15 mouse cellular contexts compared by ENCODE assay signal in the genomic region with DNA sequence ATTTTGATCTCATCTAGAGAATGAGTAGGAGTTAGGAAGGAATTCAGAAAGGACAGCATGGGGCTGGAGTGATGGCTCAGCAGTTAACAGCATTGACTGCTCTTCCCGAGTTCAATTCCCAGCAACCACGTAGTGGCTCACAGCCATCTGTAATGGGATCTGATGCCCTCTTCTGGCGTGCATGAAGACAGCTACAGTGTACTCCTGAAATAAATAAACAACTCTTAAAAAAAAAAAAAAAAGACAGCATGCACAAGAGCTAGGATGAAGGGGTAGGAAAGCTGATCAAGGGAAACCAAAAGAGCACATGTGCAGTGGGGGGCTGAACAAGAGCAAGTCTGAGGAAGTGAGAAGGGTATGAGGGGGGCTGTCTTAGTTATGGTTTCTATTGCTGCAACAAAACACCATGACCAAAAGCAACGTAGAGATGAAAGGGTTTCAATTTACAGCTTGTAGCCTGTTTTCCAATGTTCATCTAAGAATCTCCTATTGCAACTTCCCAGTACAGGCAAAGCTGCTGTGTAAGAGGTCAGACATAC.
DNase-seq lines count a peak whose midpoint lies in the region; ATAC-seq and TF ChIP-seq lines count a peak whose summit lies in the region.
"Had no signal": no experiment of that assay in that cellular context is flagged by ENCODE, and none has a peak within 500 bp of the region (broad histone marks: within the 10 kb centered on the region; RNA-seq: fewer than 3 reads in every experiment).

No protein-coding gene starts in this region.

- WGBS in heart, adult 2 months = 62% methylated on average over 4 of the region's 4 CpGs
- WGBS in heart, embryonic 12.5 days = 51% methylated on average over 4 of the region's 4 CpGs
- whole genome bisulfite sequencing in lung, embryonic 14.5 days = 48% methylated on average over 4 of the region's 4 CpGs
- WGBS in hindbrain, embryonic 11.5 days = 56% methylated on average over 4 of the region's 4 CpGs

- no peak overlapping the region for H3K9ac ChIP-seq in heart, adult 2 months (ENCODE audit: low read depth, low read length)
- no peak overlapping the region for H3K9ac ChIP-seq in heart, embryonic 12.5 days
- H3K9ac ChIP-seq in lung, embryonic 14.5 days = no peak overlapping the region
- H3K9ac ChIP-seq in MEL (ENCODE audit: control insufficient read depth, low read depth, low read length, poor library complexity, severe bottlenecking) = no peak overlapping the region
- H3K9ac ChIP-seq in hindbrain, embryonic 11.5 days (ENCODE audit: low read depth, low read length) = no peak overlapping the region
- H3K9ac ChIP-seq: forebrain, embryonic 15.5 days; hindbrain, embryonic 15.5 days had no signal

- H3K79me2 ChIP-seq in heart, adult 2 months (replicated peaks; ENCODE audit: control insufficient read depth, insufficient read depth, low read length) = no peaks in the 10 kb centered on the region
- H3K79me2 ChIP-seq in MEL (ENCODE audit: control insufficient read depth, insufficient read depth, low read length, poor library complexity) = no peaks in the 10 kb centered on the region

- H3K27me3 ChIP-seq in heart, adult 2 months (ENCODE audit: control insufficient read depth, insufficient read depth, low read length) = no peaks in the 10 kb centered on the region
- peaks cover 11% of the 10 kb centered on the region; the same call in 1 of the 2 replicates for H3K27me3 ChIP-seq in heart, embryonic 12.5 days (replicated peaks)
- no peaks in the 10 kb centered on the region for H3K27me3 ChIP-seq in lung, embryonic 14.5 days (ENCODE audit: insufficient read depth, low read length)
- no peaks in the 10 kb centered on the region for H3K27me3 ChIP-seq in MEL (ENCODE audit: control insufficient read depth in 1 of 2, insufficient read depth in 2 of 2, low read length in 2 of 2)
- no peaks in the 10 kb centered on the region for H3K27me3 ChIP-seq in splenic B cell, adult 2 months (ENCODE audit: control insufficient read depth, insufficient read depth, low read length, poor library complexity, severe bottlenecking)
- H3K27me3 ChIP-seq in hindbrain, embryonic 11.5 days (ENCODE audit: control insufficient read depth, insufficient read depth, low read length) = no peaks in the 10 kb centered on the region
- H3K27me3 ChIP-seq: forebrain, embryonic 15.5 days; hindbrain, embryonic 15.5 days had no signal

- TF ChIP-seq RAD21 in MEL (IDR thresholded peaks at IDR 0.05; ENCODE audit: low read depth, low read length) = no peak; the same call in 1 of the 2 replicates

- no peak overlapping the region for H3K4me2 ChIP-seq in heart, embryonic 12.5 days
- H3K4me2 ChIP-seq in lung, embryonic 14.5 days = no peak overlapping the region
- H3K4me2 ChIP-seq in hindbrain, embryonic 11.5 days (replicated peaks; ENCODE audit: low read depth, low read length) = no peak overlapping the region
- H3K4me2 ChIP-seq: forebrain, embryonic 15.5 days; hindbrain, embryonic 15.5 days had no signal

- no peak overlapping the region for H3K27ac ChIP-seq in heart, adult 2 months
- no peak overlapping the region for H3K27ac ChIP-seq in heart, embryonic 12.5 days (ENCODE audit: poor library complexity, severe bottlenecking)
- no peak overlapping the region for H3K27ac ChIP-seq in lung, embryonic 14.5 days (ENCODE audit: low read depth)
- no peak overlapping the region for H3K27ac ChIP-seq in MEL (ENCODE audit: control insufficient read depth, low read depth, low read length)
- H3K27ac ChIP-seq in hindbrain, embryonic 11.5 days (ENCODE audit: low read depth, low read length) = no peak overlapping the region
- H3K27ac ChIP-seq: forebrain, embryonic 15.5 days; hindbrain, embryonic 15.5 days had no signal

- H3K36me3 ChIP-seq in heart, adult 2 months (ENCODE audit: control insufficient read depth, insufficient read depth, low read length) = no peaks in the 10 kb centered on the region
- no peaks in the 10 kb centered on the region for H3K36me3 ChIP-seq in heart, embryonic 12.5 days
- H3K36me3 ChIP-seq in lung, embryonic 14.5 days (ENCODE audit: insufficient read depth) = no peaks in the 10 kb centered on the region
- peaks cover 0 to 11% of the 10 kb centered on the region in 2 experiments; a peak in 2 of 4 replicates for H3K36me3 ChIP-seq in MEL (ENCODE audit: control insufficient read depth in 1 of 2, insufficient read depth in 2 of 2, low read length in 2 of 2)
- H3K36me3 ChIP-seq in splenic B cell, adult 2 months (ENCODE audit: control insufficient read depth, insufficient read depth, low read length, poor library complexity, severe bottlenecking) = no peaks in the 10 kb centered on the region
- no peaks in the 10 kb centered on the region for H3K36me3 ChIP-seq in hindbrain, embryonic 11.5 days (ENCODE audit: control insufficient read depth, insufficient read depth, low read length)
- H3K36me3 ChIP-seq: hindbrain, embryonic 15.5 days had no signal

- TF ChIP-seq POLR2A in heart, adult 2 months (IDR thresholded peaks at IDR 0.05; ENCODE audit: insufficient read depth, low read depth, low read length) = no peak
- TF ChIP-seq POLR2A in MEL (IDR thresholded peaks at IDR 0.05; ENCODE audit: control insufficient read depth in 1 of 2, insufficient read depth in 1 of 2, low read depth in 1 of 2, low read length in 2 of 2, poor library complexity in 1 of 2) = no peak

- DNase-seq in heart, adult 2 months = no peak
- DNase-seq in lung, embryonic 14.5 days = no peak
- no peak for DNase-seq in lung, postnatal 25 days (ENCODE audit: low spot score)
- no peak for DNase-seq in MEL (ENCODE audit: low read depth, low spot score)
- DNase-seq in splenic B cell, adult 2 months (ENCODE audit: low read depth, low spot score) = peak; percentile 52
- no peak for DNase-seq in hindbrain, embryonic 11.5 days (ENCODE audit: low spot score)
- DNase-seq: cerebellum, adult 18-20 months; kidney, adult 2 months; kidney, postnatal 4 days; right cerebral cortex, adult 18-20 months; thymus, postnatal 36 days had no signal

- intact Hi-C loops in heart, adult 2 months (cut with DNase I) = loop anchor here (5.0 kb wide), 1 partner anchor 287 kb away; a partner anchor contains a TSS

- TF ChIP-seq EP300 in heart, adult 2 months (IDR thresholded peaks at IDR 0.05; ENCODE audit: insufficient read depth, low read depth, low read length) = no peak
- TF ChIP-seq EP300 in MEL (IDR thresholded peaks at IDR 0.05; ENCODE audit: low read depth in 1 of 2, low read length in 2 of 2) = no peak

- H3K4me1 ChIP-seq in heart, adult 2 months (ENCODE audit: control insufficient read depth, insufficient read depth, low read length) = no peaks in the 10 kb centered on the region
- H3K4me1 ChIP-seq in heart, embryonic 12.5 days (replicated peaks) = no peaks in the 10 kb centered on the region
- no peaks in the 10 kb centered on the region for H3K4me1 ChIP-seq in lung, embryonic 14.5 days (ENCODE audit: insufficient read depth)
- H3K4me1 ChIP-seq in MEL (ENCODE audit: control insufficient read depth in 1 of 2, insufficient read depth in 2 of 2, low read length in 2 of 2) = peaks cover 6 to 15% of the 10 kb centered on the region in 2 experiments
- H3K4me1 ChIP-seq in hindbrain, embryonic 11.5 days (replicated peaks; ENCODE audit: control insufficient read depth, insufficient read depth, low read length) = no peaks in the 10 kb centered on the region
- H3K4me1 ChIP-seq: forebrain, embryonic 15.5 days; hindbrain, embryonic 15.5 days had no signal

- H3K9me3 ChIP-seq in heart, embryonic 12.5 days (replicated peaks) = no peaks in the 10 kb centered on the region
- no peaks in the 10 kb centered on the region for H3K9me3 ChIP-seq in lung, embryonic 14.5 days (ENCODE audit: low read depth, low read length)
- H3K9me3 ChIP-seq in MEL (replicated peaks; ENCODE audit: insufficient read depth, low read length) = no peaks in the 10 kb centered on the region
- no peaks in the 10 kb centered on the region for H3K9me3 ChIP-seq in hindbrain, embryonic 11.5 days (ENCODE audit: control insufficient read depth, low read length)
- H3K9me3 ChIP-seq: forebrain, embryonic 15.5 days; hindbrain, embryonic 15.5 days had no signal

- ATAC-seq in heart, embryonic 12.5 days (ENCODE audit: insufficient number of reproducible peaks, low FRiP score) = no peak
- no peak for ATAC-seq in lung, embryonic 14.5 days (ENCODE audit: insufficient read depth)
- no peak for ATAC-seq in hindbrain, embryonic 11.5 days (ENCODE audit: low FRiP score)
- ATAC-seq: forebrain, embryonic 15.5 days had no signal

- no peak overlapping the region for H3K4me3 ChIP-seq in heart, adult 2 months
- H3K4me3 ChIP-seq in heart, embryonic 12.5 days = no peak overlapping the region
- no peak overlapping the region for H3K4me3 ChIP-seq in lung, embryonic 14.5 days (ENCODE audit: low read depth, low read length)
- no peak overlapping the region for H3K4me3 ChIP-seq in MEL (ENCODE audit: control insufficient read depth in 1 of 2, insufficient read depth in 1 of 2, low read depth in 2 of 2, low read length in 2 of 2)
- H3K4me3 ChIP-seq in hindbrain, embryonic 11.5 days (ENCODE audit: low read depth, low read length) = no peak overlapping the region
- H3K4me3 ChIP-seq: erythroblast, embryonic 14.5 days; forebrain, embryonic 15.5 days; hindbrain, embryonic 15.5 days had no signal

- 0 out of 2 replicates have a peak, but pooled peaks have one; percentile 21 for TF ChIP-seq CTCF in heart, adult 2 months (IDR thresholded peaks at IDR 0.05)
- peak; percentile 21; the same call in 1 of the 2 replicates for TF ChIP-seq CTCF in lung, embryonic 14.5 days (IDR thresholded peaks at IDR 0.05; ENCODE audit: low read depth)
- peak in 1 of 3 experiments; percentile 30; a peak in 2 of 6 replicates for TF ChIP-seq CTCF in MEL (IDR thresholded peaks at IDR 0.05 in 2 of 3, conservative IDR thresholded peaks at IDR 0.05 in 1 of 3; ENCODE audit: control insufficient read depth in 1 of 3, insufficient read depth in 1 of 3, low read depth in 2 of 3, low read length in 3 of 3, poor library complexity in 1 of 3, severe bottlenecking in 1 of 3)

TF ChIP-seq in MEL, 35 proteins besides CTCF, POLR2A, EP300 and RAD21:
- TF ChIP-seq MAX (IDR thresholded peaks at IDR 0.05; ENCODE audit: low read length) (no peak), NRF1 (IDR thresholded peaks at IDR 0.05; ENCODE audit: insufficient read depth, low read depth, low read length, poor library complexity, severe bottlenecking) (no peak), JUND (IDR thresholded peaks at IDR 0.05; ENCODE audit: low read depth, low read length) (no peak), MYC (IDR thresholded peaks at IDR 0.05; ENCODE audit: low read depth, low read length) (no peak), GABPA (IDR thresholded peaks at IDR 0.05; ENCODE audit: low read depth, low read length) (no peak), SMC3 (IDR thresholded peaks at IDR 0.05; ENCODE audit: low read depth, low read length) (peak; percentile 21; the same call in 1 of the 2 replicates), ZNF384 (IDR thresholded peaks at IDR 0.05; ENCODE audit: low read depth, low read length) (peak; percentile 76)
